Mouse (Mus musculus) myocyte (in vitro differentiated cells): ENCODE results near the gene Sis. TPM values are rescaled to one million over a fixed set of nuclear protein-coding genes. Genes with fewer than 3 reads are reported as not detected.

ENCODE experiments used
- H3K27me3 ChIP-seq: one replicate; pipeline ENCODE4 v1.6.1; 2011; ENCODE audit not compliant: control insufficient read depth, insufficient read depth, insufficient read length
- H3K36me3 ChIP-seq: one replicate; pipeline ENCODE4 v1.6.1; 2011; ENCODE audit not compliant: control insufficient read depth, insufficient read depth
- H3K4me2 ChIP-seq: one replicate; pipeline ENCODE4 v1.6.1; 2011; ENCODE audit warnings: low read depth, control low read depth
- H3K4me3 ChIP-seq: one replicate; pipeline ENCODE4 v1.5.1; 2011; ENCODE audit warnings: mild to moderate bottlenecking, control low read depth, moderate library complexity
- H3K79me2 ChIP-seq: one replicate; pipeline ENCODE4 v1.6.1; 2011; ENCODE audit not compliant: control insufficient read depth, insufficient read depth
- H3ac ChIP-seq: one replicate; pipeline ENCODE4 v1.6.1; 2011; ENCODE audit not compliant: control insufficient read depth, insufficient read length
- CEBPB ChIP-seq: IDR thresholded peaks from 2 replicates; pipeline ENCODE4 v1.6.1; 2011; ENCODE audit warnings: mild to moderate bottlenecking, moderate library complexity; ENCODE audit not compliant: poor library complexity, insufficient read depth, severe bottlenecking
- E2F4 ChIP-seq: IDR thresholded peaks from one replicate; pipeline ENCODE4 v1.6.1; 2011; ENCODE audit warnings: mild to moderate bottlenecking, control low read depth, moderate library complexity; ENCODE audit not compliant: insufficient read depth
- MAX ChIP-seq: IDR thresholded peaks from one replicate; pipeline ENCODE4 v1.6.1; 2011; ENCODE audit warnings: low read depth, mild to moderate bottlenecking, control low read depth
- MYOD1 ChIP-seq, 3 experiments: IDR thresholded peaks; one replicate each; pipeline ENCODE4 v1.6.1; 2011; ENCODE audit warnings: control low read depth in 2 of 3, low read depth in 2 of 3, mild to moderate bottlenecking in 2 of 3, moderate library complexity in 1 of 3; ENCODE audit not compliant: insufficient read length in 2 of 3, control insufficient read depth in 1 of 3
- MYOG ChIP-seq, 3 experiments: IDR thresholded peaks; one replicate each; pipeline ENCODE4 v1.6.1; 2011; ENCODE audit warnings: control low read depth in 2 of 3, low read depth in 2 of 3, mild to moderate bottlenecking in 2 of 3; ENCODE audit not compliant: insufficient read length in 2 of 3, control insufficient read depth in 1 of 3, insufficient read depth in 1 of 3
- POLR2A ChIP-seq: IDR thresholded peaks from one replicate; pipeline ENCODE4 v1.6.1; 2011; ENCODE audit warnings: low read depth, mild to moderate bottlenecking, control low read depth, moderate library complexity; ENCODE audit not compliant: insufficient read length
- POLR2AphosphoS2 ChIP-seq: IDR thresholded peaks from one replicate; pipeline ENCODE4 v1.6.1; 2011; ENCODE audit warnings: low read depth, control low read depth; ENCODE audit not compliant: insufficient read length
- REST ChIP-seq: IDR thresholded peaks from one replicate; pipeline ENCODE4 v1.6.1; 2011; ENCODE audit warnings: mild to moderate bottlenecking, control low read depth, moderate library complexity; ENCODE audit not compliant: insufficient read depth, insufficient read length
- SRF ChIP-seq: IDR thresholded peaks from one replicate; pipeline ENCODE4 v1.6.1; 2011; ENCODE audit warnings: low read depth; ENCODE audit not compliant: control insufficient read depth, insufficient read length
- TCF12 ChIP-seq: IDR thresholded peaks from one replicate; pipeline ENCODE4 v1.6.1; 2011; ENCODE audit warnings: mild to moderate bottlenecking, control low read depth; ENCODE audit not compliant: poor library complexity, insufficient read depth, severe bottlenecking
- TCF3 ChIP-seq: IDR thresholded peaks from one replicate; pipeline ENCODE4 v1.6.1; 2011; ENCODE audit warnings: low read depth, control low read depth; ENCODE audit not compliant: insufficient read length
- USF1 ChIP-seq: IDR thresholded peaks from one replicate; pipeline ENCODE4 v1.6.1; 2011; ENCODE audit warnings: low read depth, mild to moderate bottlenecking, control low read depth, moderate library complexity
- polyA plus RNA-seq: library from polyadenylated mRNA; unstranded; fragments of >200 nt; fragmentation: generic; extraction: Trizol; gene quantifications from one replicate; pipeline ENCODE4 v1.2.1, GENCODE M21; 2012; ENCODE audit warnings: missing spikeins

Sis gene
- polyA plus RNA-seq, result not detected

DNA sequence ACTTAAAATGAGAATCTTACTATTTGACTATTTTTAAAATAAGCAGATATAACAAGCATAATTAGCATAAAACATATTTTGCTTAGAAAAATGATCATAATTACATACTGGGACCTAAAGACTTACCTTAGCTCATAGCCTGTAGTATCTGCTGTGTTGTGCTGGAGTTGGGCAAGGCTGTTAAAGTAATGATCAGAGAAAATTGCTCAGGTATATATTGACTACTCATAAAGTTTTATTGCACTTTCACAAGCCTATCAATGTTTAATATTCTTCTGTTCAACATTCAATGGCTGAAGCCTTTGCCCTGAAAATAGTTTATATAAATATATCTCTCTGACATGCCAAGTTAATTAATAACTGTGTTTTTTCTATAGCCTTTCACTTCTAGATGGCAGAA is at the start of gene Sis:
Gene Sis (minus strand): TSS at position 189 of the 400 bp plus-strand sequence.
- no peaks in the 10 kb centered on the region for H3K79me2 ChIP-seq
- H3K4me2 ChIP-seq, result no peak within 1 kb of the TSS
- no peak within 1 kb of the TSS for H3ac ChIP-seq
- TF ChIP-seq SRF, result no peak
- TF ChIP-seq E2F4, result no peak
- no peak for TF ChIP-seq MYOG (IDR thresholded peaks at IDR 0.05; ENCODE audit: control insufficient read depth in 1 of 3, insufficient read depth in 1 of 3, insufficient read length in 2 of 3, low read depth in 2 of 3)
- no peak for TF ChIP-seq MYOD1 (IDR thresholded peaks at IDR 0.05; ENCODE audit: control insufficient read depth in 1 of 3, insufficient read length in 2 of 3, low read depth in 2 of 3)
- no peak for TF ChIP-seq MAX
- TF ChIP-seq CEBPB, result no peak
- no peak for TF ChIP-seq REST
- no peak for TF ChIP-seq POLR2A
- TF ChIP-seq POLR2AphosphoS2, result no peak
- TF ChIP-seq TCF12, result no peak
- no peak for TF ChIP-seq TCF3
- no peaks in the 10 kb centered on the region for H3K36me3 ChIP-seq
- no peak within 1 kb of the TSS for H3K4me3 ChIP-seq
- no peaks in the 10 kb centered on the region for H3K27me3 ChIP-seq

DNA sequence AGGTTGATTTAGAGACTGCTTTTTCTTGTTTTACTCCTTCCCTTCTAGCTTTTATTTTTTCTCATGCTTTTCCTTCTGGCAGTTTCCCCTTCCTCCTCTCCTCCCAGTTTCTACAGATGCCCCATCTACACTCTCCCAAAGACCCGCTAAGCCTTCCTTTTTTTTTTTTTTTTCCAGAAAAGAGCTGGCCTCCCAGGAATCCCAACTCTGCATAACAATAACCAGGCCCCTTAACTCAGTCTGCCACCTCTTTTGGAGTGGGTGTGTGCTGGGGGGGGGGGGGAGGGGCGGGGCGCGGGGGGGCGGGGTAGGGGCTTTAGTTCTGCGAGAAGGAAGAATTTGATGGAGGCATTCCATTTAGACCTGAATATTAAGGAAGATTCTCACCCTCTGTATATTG is 38.4 kb upstream of the Sis start:
- H3K4me2 ChIP-seq, result no peak overlapping the region
- H3K36me3 ChIP-seq, result no peaks in the 10 kb centered on the region
- TF ChIP-seq POLR2AphosphoS2, result no peak
- no peak for TF ChIP-seq USF1
- no peak for TF ChIP-seq CEBPB
- TF ChIP-seq E2F4, result no peak
- no peak for TF ChIP-seq TCF12
- no peak for TF ChIP-seq SRF
- TF ChIP-seq MYOG (IDR thresholded peaks at IDR 0.05; ENCODE audit: control insufficient read depth in 1 of 3, insufficient read depth in 1 of 3, insufficient read length in 2 of 3, low read depth in 2 of 3), result no peak
- no peak for TF ChIP-seq POLR2A
- no peak for TF ChIP-seq MAX
- no peak for TF ChIP-seq MYOD1 (IDR thresholded peaks at IDR 0.05; ENCODE audit: control insufficient read depth in 1 of 3, insufficient read length in 2 of 3, low read depth in 2 of 3)
- no peak for TF ChIP-seq TCF3
- TF ChIP-seq REST, result no peak
- no peaks in the 10 kb centered on the region for H3K27me3 ChIP-seq
- H3ac ChIP-seq, result no peak overlapping the region
- H3K4me3 ChIP-seq, result no peak overlapping the region
- no peaks in the 10 kb centered on the region for H3K79me2 ChIP-seq

DNA sequence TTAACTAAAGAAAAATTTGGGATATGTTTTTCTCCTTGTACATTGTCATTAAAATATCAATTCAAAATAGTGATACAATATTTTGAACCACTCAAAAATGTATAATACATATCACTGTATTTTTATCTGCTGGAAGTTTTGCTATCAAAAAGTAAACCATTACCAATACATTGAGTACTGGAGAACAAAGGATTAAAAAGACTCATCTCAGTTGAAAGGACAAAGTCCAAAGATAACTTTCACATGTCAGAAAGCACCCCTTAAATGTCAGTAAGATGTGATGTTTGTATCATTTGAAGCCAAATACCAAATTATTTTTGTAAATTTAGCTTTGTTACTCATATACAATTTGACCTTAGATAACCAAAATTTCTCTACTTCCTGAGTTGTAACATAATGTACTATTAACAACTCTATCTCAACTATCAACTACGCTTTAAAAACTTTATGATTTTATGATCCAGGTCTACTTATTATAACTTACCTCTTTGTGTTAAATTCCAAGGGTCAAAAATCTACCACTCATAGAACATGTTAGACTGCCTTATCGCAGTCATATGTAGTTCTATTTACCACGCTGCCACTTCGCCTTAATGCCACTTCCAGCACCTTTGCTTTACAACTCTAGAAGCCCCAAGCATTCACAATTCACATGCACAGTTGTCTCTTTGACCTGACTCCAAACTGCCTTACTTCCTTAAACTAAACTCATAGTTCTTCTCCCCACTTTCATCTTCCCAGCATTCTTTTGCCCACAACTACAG is 35.5 kb upstream of the Sis start:
- Histone ChIP-seq H3K79me2 (no peaks in the 10 kb centered on the region), H3K27me3 (no peaks in the 10 kb centered on the region), H3K36me3 (no peaks in the 10 kb centered on the region), H3K4me2 (no peak overlapping the region), H3ac (no peak overlapping the region), H3K4me3 (no peak overlapping the region)
- TF ChIP-seq TCF3 (no peak), REST (no peak), SRF (no peak), CEBPB (no peak), POLR2AphosphoS2 (no peak), MYOG (IDR thresholded peaks at IDR 0.05; ENCODE audit: control insufficient read depth in 1 of 3, insufficient read depth in 1 of 3, insufficient read length in 2 of 3, low read depth in 2 of 3) (no peak), E2F4 (no peak), USF1 (no peak), TCF12 (no peak), MYOD1 (IDR thresholded peaks at IDR 0.05; ENCODE audit: control insufficient read depth in 1 of 3, insufficient read length in 2 of 3, low read depth in 2 of 3) (no peak), MAX (no peak), POLR2A (no peak)

DNA sequence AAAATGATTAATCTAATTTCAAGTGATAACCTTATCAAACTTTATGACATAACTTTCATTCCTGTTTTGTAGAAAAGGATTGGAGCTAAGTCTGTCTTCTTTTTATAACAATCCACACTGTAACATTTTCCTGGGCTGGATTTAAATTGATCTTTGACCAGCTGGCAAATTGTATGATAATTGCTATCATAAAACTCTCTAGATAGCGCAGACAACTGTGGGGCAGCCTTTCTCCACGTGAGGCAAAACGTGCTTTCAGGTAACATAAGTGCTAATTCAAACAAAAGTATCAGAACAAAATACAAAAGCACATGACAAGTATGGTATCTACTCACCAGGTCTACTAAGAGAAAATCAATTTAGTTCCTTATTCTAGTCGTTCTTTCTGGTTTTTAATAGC is 29.9 kb upstream of the Sis start:
- H3K27me3 ChIP-seq, result no peaks in the 10 kb centered on the region
- no peak overlapping the region for H3K4me2 ChIP-seq
- no peak overlapping the region for H3ac ChIP-seq
- H3K4me3 ChIP-seq, result no peak overlapping the region
- H3K36me3 ChIP-seq, result no peaks in the 10 kb centered on the region
- TF ChIP-seq TCF3, result no peak
- TF ChIP-seq MAX, result no peak
- no peak for TF ChIP-seq MYOD1 (IDR thresholded peaks at IDR 0.05; ENCODE audit: control insufficient read depth in 1 of 3, insufficient read length in 2 of 3, low read depth in 2 of 3)
- TF ChIP-seq POLR2AphosphoS2, result no peak
- no peak for TF ChIP-seq POLR2A
- no peak for TF ChIP-seq TCF12
- no peak for TF ChIP-seq USF1
- no peak for TF ChIP-seq CEBPB
- no peak for TF ChIP-seq MYOG (IDR thresholded peaks at IDR 0.05; ENCODE audit: control insufficient read depth in 1 of 3, insufficient read depth in 1 of 3, insufficient read length in 2 of 3, low read depth in 2 of 3)
- TF ChIP-seq SRF, result no peak
- no peak for TF ChIP-seq REST
- no peak for TF ChIP-seq E2F4
- no peaks in the 10 kb centered on the region for H3K79me2 ChIP-seq
